Mouse (Mus musculus): ENCODE data around the gene Rfc5. TPM values are rescaled to one million over a fixed set of nuclear protein-coding genes. Genes with fewer than 3 reads are reported as not detected.
"Not testable (repeated sequence)": the region's sequence is repeated elsewhere in the genome, so short reads cannot be mapped to it uniquely, and the experiment has no call there.

The Rfc5 gene
- polyA plus RNA-seq, 1 experiment from 2014 or later = 75.9 TPM

DNA sequence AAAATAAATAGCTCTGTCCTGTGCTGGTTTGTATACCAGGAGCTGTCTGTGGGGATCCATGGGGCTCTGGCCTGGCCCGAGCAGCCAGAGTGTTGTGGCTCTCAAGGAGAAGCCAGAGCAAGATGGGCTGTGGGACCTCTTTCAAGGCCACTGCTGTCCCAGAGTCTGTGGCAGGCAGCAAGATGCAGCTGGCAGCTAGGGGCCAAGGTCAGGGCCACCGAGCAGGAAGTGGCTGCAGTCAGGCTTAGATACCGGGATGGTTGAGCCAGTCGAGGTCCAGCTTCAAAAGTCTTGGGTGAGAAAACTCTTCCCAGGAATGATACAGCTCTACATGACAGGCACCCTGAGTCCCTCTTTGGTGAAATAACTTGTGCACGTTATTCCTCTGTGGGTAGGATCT, 41.8 kb downstream of the Rfc5 start:
- Histone ChIP-seq H3K4me2 (ENCODE audit: low read depth, low read length) (no peak overlapping the region), H3K4me1 (ENCODE audit: control insufficient read depth, insufficient read depth, low read length) (no peaks in the 10 kb centered on the region), H3K27ac (ENCODE audit: low read length) (no peak overlapping the region), H3K4me3 (replicated peaks; ENCODE audit: low read length) (no peak overlapping the region), H3K27me3 (ENCODE audit: control insufficient read depth, insufficient read depth, low read length) (no peaks in the 10 kb centered on the region), H3K36me3 (ENCODE audit: control insufficient read depth, insufficient read depth, low read length) (peaks cover 9% of the 10 kb centered on the region; the same call in 1 of the 2 replicates), H3K9ac (ENCODE audit: low read length) (no peak overlapping the region), H3K9me3 (replicated peaks; ENCODE audit: control insufficient read depth, low read length) (no peaks in the 10 kb centered on the region)
- no peak for ATAC-seq (ENCODE audit: insufficient read depth, low FRiP score)
- 72% methylated on average over 5 of the region's 5 CpGs for WGBS

DNA sequence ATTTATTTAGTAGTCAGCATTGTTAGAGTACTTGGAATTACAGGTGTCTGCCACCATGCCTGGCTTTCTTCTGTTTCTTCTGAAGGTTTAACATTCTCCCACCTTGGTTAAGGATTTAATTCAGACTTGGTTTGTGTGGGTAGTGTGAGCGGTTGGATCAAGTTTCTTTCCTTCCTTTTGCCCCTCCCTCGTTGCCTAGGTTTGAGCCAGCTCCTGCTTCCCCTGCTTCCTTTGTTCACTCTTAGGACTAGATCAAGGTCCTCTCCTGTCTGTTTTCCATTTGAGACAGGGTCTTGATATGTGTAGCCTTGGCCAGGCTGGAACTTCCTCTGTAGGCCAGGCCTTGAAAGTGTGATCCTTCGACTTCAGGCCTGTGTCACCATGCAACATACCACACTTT, 42.6 kb downstream of the Rfc5 start:
- no peak for ATAC-seq (ENCODE audit: insufficient read depth, low FRiP score)
- H3K27ac ChIP-seq (ENCODE audit: low read length) = no peak overlapping the region
- peaks cover 9% of the 10 kb centered on the region; the same call in 1 of the 2 replicates for H3K36me3 ChIP-seq (ENCODE audit: control insufficient read depth, insufficient read depth, low read length)
- no peaks in the 10 kb centered on the region for H3K9me3 ChIP-seq (replicated peaks; ENCODE audit: control insufficient read depth, low read length)
- no peaks in the 10 kb centered on the region for H3K27me3 ChIP-seq (ENCODE audit: control insufficient read depth, insufficient read depth, low read length)
- WGBS = 68% methylated on average over 3 of the region's 3 CpGs
- H3K9ac ChIP-seq (ENCODE audit: low read length) = no peak overlapping the region
- no peaks in the 10 kb centered on the region for H3K4me1 ChIP-seq (ENCODE audit: control insufficient read depth, insufficient read depth, low read length)
- no peak overlapping the region for H3K4me3 ChIP-seq (replicated peaks; ENCODE audit: low read length)
- no peak overlapping the region for H3K4me2 ChIP-seq (ENCODE audit: low read depth, low read length)

DNA sequence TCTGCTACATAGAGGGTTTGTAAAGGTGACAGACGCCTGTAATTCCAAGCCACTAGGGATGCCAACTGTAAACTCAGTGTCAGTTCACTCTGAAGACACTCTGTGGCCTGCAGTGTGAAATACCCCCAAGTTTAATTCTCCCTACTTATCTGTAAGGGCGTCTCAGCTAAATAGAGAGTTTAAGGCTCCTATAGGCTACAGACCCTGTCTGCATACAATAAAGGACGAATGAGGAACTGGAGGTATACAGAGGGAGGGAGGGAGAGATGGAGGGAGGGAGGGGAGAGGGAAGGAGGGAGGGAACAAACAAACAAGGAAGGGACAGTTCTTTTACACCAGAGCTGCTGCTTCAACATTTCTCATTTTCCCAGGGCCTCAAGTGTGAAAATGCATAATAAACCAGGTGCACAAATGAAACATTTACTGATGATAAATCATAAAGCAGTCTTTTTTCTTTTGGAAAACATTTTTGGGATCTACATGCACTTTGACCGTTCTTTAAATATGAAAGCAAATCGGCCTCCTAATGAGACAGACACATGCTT, 43.3 kb downstream of the Rfc5 start:
- H3K4me2 ChIP-seq (ENCODE audit: low read depth, low read length) = no peak overlapping the region
- H3K9me3 ChIP-seq (replicated peaks; ENCODE audit: control insufficient read depth, low read length) = no peaks in the 10 kb centered on the region
- no peak overlapping the region for H3K27ac ChIP-seq (ENCODE audit: low read length)
- H3K4me1 ChIP-seq (ENCODE audit: control insufficient read depth, insufficient read depth, low read length) = no peaks in the 10 kb centered on the region
- H3K4me3 ChIP-seq (replicated peaks; ENCODE audit: low read length) = no peak overlapping the region
- H3K27me3 ChIP-seq (ENCODE audit: control insufficient read depth, insufficient read depth, low read length) = no peaks in the 10 kb centered on the region
- H3K9ac ChIP-seq (ENCODE audit: low read length) = no peak overlapping the region
- WGBS = 76% methylated on average over 5 of the region's 5 CpGs
- no peak for ATAC-seq (ENCODE audit: insufficient read depth, low FRiP score)
- peaks cover 9% of the 10 kb centered on the region; the same call in 1 of the 2 replicates for H3K36me3 ChIP-seq (ENCODE audit: control insufficient read depth, insufficient read depth, low read length)

DNA sequence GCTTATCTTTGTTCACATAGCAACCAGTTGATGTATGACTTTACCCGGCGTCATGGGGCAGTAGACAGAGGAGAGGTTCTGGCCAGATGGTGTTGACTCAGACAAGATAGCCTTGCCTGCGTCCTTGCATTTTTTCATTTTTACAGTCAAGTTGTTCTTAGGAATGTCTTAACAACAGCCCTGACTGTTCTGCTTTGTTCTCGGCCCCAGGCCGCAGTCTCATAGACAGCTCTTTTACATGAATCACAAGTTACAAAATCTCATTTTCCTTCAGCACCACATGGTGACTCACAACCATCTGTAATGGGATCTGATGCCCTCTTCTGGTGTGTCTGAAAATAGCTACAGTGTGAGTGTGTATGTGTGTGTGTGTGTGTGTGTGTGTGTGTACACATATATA, 44.4 kb downstream of the Rfc5 start:
- H3K27ac ChIP-seq (ENCODE audit: low read length); H3K27me3 ChIP-seq (ENCODE audit: control insufficient read depth, insufficient read depth, low read length); H3K4me3 ChIP-seq (replicated peaks; ENCODE audit: low read length); H3K4me1 ChIP-seq (ENCODE audit: control insufficient read depth, insufficient read depth, low read length); ATAC-seq (ENCODE audit: insufficient read depth, low FRiP score); H3K9me3 ChIP-seq (replicated peaks; ENCODE audit: control insufficient read depth, low read length); H3K9ac ChIP-seq (ENCODE audit: low read length); H3K4me2 ChIP-seq (ENCODE audit: low read depth, low read length): not testable (repeated sequence)
- 87% methylated on average over 5 of the region's 5 CpGs for WGBS
- H3K36me3 ChIP-seq (ENCODE audit: control insufficient read depth, insufficient read depth, low read length) = peaks cover 14% of the 10 kb centered on the region; the same call in 1 of the 2 replicates

DNA sequence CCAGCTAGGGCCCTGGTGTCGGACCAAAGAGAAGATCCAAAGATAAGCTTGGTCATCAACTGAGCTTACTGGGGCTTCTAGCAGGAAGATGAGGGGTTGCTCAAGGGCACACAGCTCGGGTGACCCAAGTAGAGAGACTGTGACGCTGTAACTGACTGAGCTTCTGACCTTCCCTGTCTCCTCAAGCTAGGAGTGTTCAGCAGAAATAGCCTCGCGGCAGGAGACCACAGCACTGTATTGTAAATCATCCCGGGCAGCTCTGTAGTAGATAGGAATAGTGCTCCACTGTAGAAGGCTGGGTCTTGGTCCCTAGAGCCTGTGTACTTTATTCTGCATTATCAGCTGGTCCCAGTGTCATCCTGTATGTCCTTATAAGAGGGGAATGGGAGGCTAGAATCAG, 47.0 kb downstream of the Rfc5 start:
- H3K27me3 ChIP-seq (ENCODE audit: control insufficient read depth, insufficient read depth, low read length) = no peaks in the 10 kb centered on the region
- no peak overlapping the region for H3K4me2 ChIP-seq (ENCODE audit: low read depth, low read length)
- H3K4me1 ChIP-seq (ENCODE audit: control insufficient read depth, insufficient read depth, low read length) = no peaks in the 10 kb centered on the region
- H3K9me3 ChIP-seq (replicated peaks; ENCODE audit: control insufficient read depth, low read length) = no peaks in the 10 kb centered on the region
- peaks cover 21% of the 10 kb centered on the region; the same call in 1 of the 2 replicates for H3K36me3 ChIP-seq (ENCODE audit: control insufficient read depth, insufficient read depth, low read length)
- no peak for ATAC-seq (ENCODE audit: insufficient read depth, low FRiP score)
- WGBS = 76% methylated on average over 6 of the region's 6 CpGs
- H3K27ac ChIP-seq (ENCODE audit: low read length) = no peak overlapping the region
- H3K9ac ChIP-seq (ENCODE audit: low read length) = no peak overlapping the region
- H3K4me3 ChIP-seq (replicated peaks; ENCODE audit: low read length) = no peak overlapping the region

DNA sequence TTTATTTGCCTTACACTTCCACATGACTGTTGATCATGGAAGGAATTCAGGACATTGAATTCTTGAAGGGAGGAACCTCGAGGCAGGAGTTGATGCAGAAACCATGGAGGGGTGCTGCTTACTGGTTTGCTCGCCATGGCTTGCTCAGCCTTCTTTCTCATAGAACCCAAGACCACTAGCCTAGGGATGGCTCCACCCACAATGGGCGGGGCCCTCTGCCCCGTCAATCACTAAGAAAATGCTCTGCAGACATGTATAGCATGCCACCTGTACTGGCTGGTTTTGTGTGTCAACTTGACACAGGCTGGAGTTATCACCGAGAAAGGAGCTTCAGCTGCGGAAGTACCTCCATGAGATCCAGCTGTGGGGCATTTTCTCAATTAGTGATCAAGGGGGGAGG, 48.8 kb downstream of the Rfc5 start:
- WGBS = 75% methylated on average over 6 of the region's 6 CpGs

DNA sequence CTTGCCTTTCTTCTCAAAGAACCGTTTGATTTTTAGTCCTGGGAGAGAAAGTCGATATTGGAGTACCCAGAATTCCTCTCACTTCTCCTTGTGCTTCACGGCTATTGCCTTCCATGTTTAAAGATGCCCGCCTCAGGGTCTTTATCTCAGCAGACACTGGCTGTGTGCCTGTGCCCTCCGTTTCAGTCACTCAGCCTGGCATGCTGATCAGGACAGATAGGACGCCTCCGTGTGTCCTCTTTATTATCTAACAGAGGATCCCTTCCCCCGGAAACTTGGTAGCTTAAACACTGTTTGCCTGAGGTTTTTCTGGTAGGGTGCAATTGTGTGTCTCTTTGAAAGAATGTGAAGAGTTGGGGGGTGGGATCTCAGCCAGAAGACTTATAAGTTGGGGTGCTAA, 50.3 kb downstream of the Rfc5 start:
- no peaks in the 10 kb centered on the region for H3K27me3 ChIP-seq (ENCODE audit: control insufficient read depth, insufficient read depth, low read length)
- H3K4me1 ChIP-seq (ENCODE audit: control insufficient read depth, insufficient read depth, low read length) = no peaks in the 10 kb centered on the region
- 82% methylated on average over 8 of the region's 8 CpGs for WGBS
- no peak overlapping the region for H3K27ac ChIP-seq (ENCODE audit: low read length)
- no peak overlapping the region for H3K4me2 ChIP-seq (ENCODE audit: low read depth, low read length)
- ATAC-seq (ENCODE audit: insufficient read depth, low FRiP score) = no peak
- peaks cover 24% of the 10 kb centered on the region for H3K36me3 ChIP-seq (ENCODE audit: control insufficient read depth, insufficient read depth, low read length)
- peaks cover 4% of the 10 kb centered on the region; the same call in 1 of the 2 replicates for H3K9me3 ChIP-seq (replicated peaks; ENCODE audit: control insufficient read depth, low read length)
- H3K9ac ChIP-seq (ENCODE audit: low read length) = no peak overlapping the region
- H3K4me3 ChIP-seq (replicated peaks; ENCODE audit: low read length) = no peak overlapping the region

More for the DNA sequence above, 48.8 kb downstream of the Rfc5 start:
- Histone ChIP-seq H3K36me3 (ENCODE audit: control insufficient read depth, insufficient read depth, low read length) (peaks cover 25% of the 10 kb centered on the region), H3K4me3 (replicated peaks; ENCODE audit: low read length) (no peak overlapping the region), H3K9ac (ENCODE audit: low read length) (no peak overlapping the region), H3K27me3 (ENCODE audit: control insufficient read depth, insufficient read depth, low read length) (no peaks in the 10 kb centered on the region), H3K4me2 (ENCODE audit: low read depth, low read length) (no peak overlapping the region), H3K4me1 (ENCODE audit: control insufficient read depth, insufficient read depth, low read length) (no peaks in the 10 kb centered on the region), H3K9me3 (replicated peaks; ENCODE audit: control insufficient read depth, low read length) (no peaks in the 10 kb centered on the region), H3K27ac (ENCODE audit: low read length) (no peak overlapping the region)
- no peak for ATAC-seq (ENCODE audit: insufficient read depth, low FRiP score)

DNA sequence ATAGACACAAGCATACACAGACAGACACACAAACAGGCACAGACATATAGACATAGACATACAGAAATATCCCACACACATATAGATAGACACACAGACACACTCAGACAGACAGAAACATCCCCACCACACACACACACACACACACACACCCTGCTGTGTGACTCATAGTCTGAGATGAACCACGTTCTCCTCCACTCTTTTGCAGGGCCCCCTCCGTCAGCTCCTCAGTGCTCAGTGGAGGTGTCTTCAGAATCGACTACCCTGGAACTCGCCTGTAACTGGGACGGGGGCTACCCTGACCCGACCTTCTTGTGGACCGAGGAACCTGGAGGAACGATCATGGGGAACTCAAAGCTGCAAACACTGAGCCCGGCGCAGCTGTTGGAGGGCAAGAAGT, 50.8 kb downstream of the Rfc5 start:
- H3K9ac ChIP-seq (ENCODE audit: low read length) = no peak overlapping the region
- H3K27me3 ChIP-seq (ENCODE audit: control insufficient read depth, insufficient read depth, low read length) = no peaks in the 10 kb centered on the region
- 81% methylated on average over 10 of the region's 10 CpGs for WGBS
- H3K4me3 ChIP-seq (replicated peaks; ENCODE audit: low read length) = no peak overlapping the region
- H3K9me3 ChIP-seq (replicated peaks; ENCODE audit: control insufficient read depth, low read length) = peaks cover 4% of the 10 kb centered on the region; the same call in 1 of the 2 replicates
- H3K27ac ChIP-seq (ENCODE audit: low read length) = no peak overlapping the region
- H3K4me1 ChIP-seq (ENCODE audit: control insufficient read depth, insufficient read depth, low read length) = no peaks in the 10 kb centered on the region
- ATAC-seq (ENCODE audit: insufficient read depth, low FRiP score) = no peak
- H3K36me3 ChIP-seq (ENCODE audit: control insufficient read depth, insufficient read depth, low read length) = peaks cover 21% of the 10 kb centered on the region
- no peak overlapping the region for H3K4me2 ChIP-seq (ENCODE audit: low read depth, low read length)

DNA sequence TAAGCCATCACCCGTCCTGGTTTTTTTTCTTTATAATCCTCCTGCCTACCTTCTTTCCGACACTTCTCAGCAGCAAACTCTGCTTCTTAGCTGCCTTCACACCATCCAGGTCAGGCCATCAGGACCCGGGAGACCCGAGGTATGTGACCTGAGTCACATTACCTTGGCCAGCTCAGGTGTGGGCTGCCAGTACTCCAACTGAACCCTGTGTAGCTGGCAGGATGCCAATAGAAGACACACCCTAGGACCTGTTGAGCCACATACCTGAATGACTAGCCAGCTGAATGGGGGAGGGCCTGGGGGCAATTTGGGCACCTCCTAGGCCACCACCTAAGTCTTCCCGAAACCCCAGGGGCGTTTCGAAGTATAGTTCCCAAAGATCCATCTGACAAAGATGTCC, 58.4 kb downstream of the Rfc5 start:
- H3K36me3 ChIP-seq (ENCODE audit: control insufficient read depth, insufficient read depth, low read length) = peaks cover 9% of the 10 kb centered on the region
- H3K9ac ChIP-seq (ENCODE audit: low read length) = no peak overlapping the region
- H3K27ac ChIP-seq (ENCODE audit: low read length) = peak overlapping the region; percentile 36; the same call in 1 of the 2 replicates
- no peaks in the 10 kb centered on the region for H3K27me3 ChIP-seq (ENCODE audit: control insufficient read depth, insufficient read depth, low read length)
- peaks cover 4% of the 10 kb centered on the region; the same call in 1 of the 2 replicates for H3K9me3 ChIP-seq (replicated peaks; ENCODE audit: control insufficient read depth, low read length)
- H3K4me3 ChIP-seq (replicated peaks; ENCODE audit: low read length) = no peak overlapping the region
- H3K4me1 ChIP-seq (ENCODE audit: control insufficient read depth, insufficient read depth, low read length) = no peaks in the 10 kb centered on the region
- WGBS = 69% methylated on average over 7 of the region's 7 CpGs
- no peak overlapping the region for H3K4me2 ChIP-seq (ENCODE audit: low read depth, low read length)
- ATAC-seq (ENCODE audit: insufficient read depth, low FRiP score) = peak; percentile 87
